Mouse (Mus musculus) limb, embryonic 14.5 days (tissue): ENCODE measurements around the gene Cfap65. TPM values are rescaled to one million over a fixed set of nuclear protein-coding genes. Genes with fewer than 3 reads are reported as not detected.

ENCODE experiments used
- ATAC-seq: fragments of 200-750 bp; cut with Nextera tagmentation; 2 replicates; pipeline ENCODE4 v1.8.0; 2017; ENCODE audit warnings: low read depth, moderate number of reproducible peaks, moderate TSS enrichment; ENCODE audit not compliant: low FRiP score
- DNase-seq: peaks from one replicate; pipeline ENCODE4 v3.0.0-alpha.2; 2015; ENCODE audit warnings: low spot score
- H3K27ac ChIP-seq: fragments of 300-500 bp; sonication (generic); replicated peaks from 2 replicates; pipeline ENCODE4 v1.5.1; 2014; ENCODE audit warnings: low read depth, mild to moderate bottlenecking, low read length, moderate library complexity, mixed read lengths
- H3K27me3 ChIP-seq: fragments of 300-500 bp; sonication (generic); 2 replicates; pipeline ENCODE4 v1.6.1; 2014; ENCODE audit warnings: low read length, mixed read lengths; ENCODE audit not compliant: control insufficient read depth, insufficient read depth
- H3K36me3 ChIP-seq: fragments of 300-500 bp; sonication (generic); 2 replicates; pipeline ENCODE4 v1.6.1; 2014; ENCODE audit warnings: mild to moderate bottlenecking, low read length, moderate library complexity, mixed read lengths; ENCODE audit not compliant: control insufficient read depth, insufficient read depth
- H3K4me1 ChIP-seq: fragments of 300-500 bp; sonication (generic); 2 replicates; pipeline ENCODE4 v1.6.1; 2014; ENCODE audit warnings: antibody characterized with exemption, low read length, mixed read lengths; ENCODE audit not compliant: control insufficient read depth, insufficient read depth
- H3K4me2 ChIP-seq: fragments of 300-500 bp; sonication (generic); replicated peaks from 2 replicates; pipeline ENCODE4 v1.6.1; 2014; ENCODE audit warnings: low read depth, mild to moderate bottlenecking, low read length, moderate library complexity; ENCODE audit not compliant: severe bottlenecking
- H3K4me3 ChIP-seq: fragments of 300-500 bp; sonication (generic); replicated peaks from 2 replicates; pipeline ENCODE4 v1.5.1; 2014; ENCODE audit warnings: low read length
- H3K9ac ChIP-seq: fragments of 300-500 bp; sonication (generic); 2 replicates; pipeline ENCODE4 v1.6.1; 2014; ENCODE audit warnings: mild to moderate bottlenecking, low read depth, low read length, moderate library complexity; ENCODE audit not compliant: severe bottlenecking
- H3K9me3 ChIP-seq: fragments of 300-500 bp; sonication (generic); 2 replicates; pipeline ENCODE4 v1.6.1; 2016; ENCODE audit warnings: low read length; ENCODE audit not compliant: control insufficient read depth
- POLR2A ChIP-seq: fragments of 200-500 bp; IDR thresholded peaks from 2 replicates; pipeline ENCODE4 v1.8.0; 2012; ENCODE audit warnings: inconsistent platforms, mild to moderate bottlenecking, moderate library complexity, borderline replicate concordance; ENCODE audit not compliant: insufficient read depth, insufficient read length; ENCODE audit errors: extremely low read depth
- WGBS: fragments of 180-500 bp; shearing (Covaris S2); extraction: QIAGEN DNeasy Blood & Tissue Kit; methylation state at CpG from one replicate; pipeline ENCODE4 v1.1.7; 2014; 5-methylcytosine and 5-hydroxymethylcytosine counted together
- polyA plus RNA-seq, 2 experiments: library from polyadenylated mRNA; depleted of rRNA in 1 of 2; stranded (reverse) in 1 of 2; unstranded in 1 of 2; fragments of >200 nt; fragmentation: Nextera tagmentation in 1 of 2; extraction: Ambion mirVana in 1 of 2; gene quantifications; 2 replicates each; pipeline versions ENCODE4 v1.2.1 to v1.2.3; 2012 to 2014

Gene Cfap65
- polyA plus RNA-seq, 2 experiments: not detected

- Histone ChIP-seq H3K9me3 (no peaks in the 10 kb centered on the region), H3K9ac (no peak overlapping the region), H3K4me2 (peak overlapping the region; percentile 29; the same call in 1 of the 2 replicates), H3K4me1 (peaks cover 8% of the 10 kb centered on the region), H3K4me3 (peak overlapping the region; percentile 40), H3K27ac (no peak overlapping the region), H3K36me3 (no peaks in the 10 kb centered on the region), H3K27me3 (peaks cover 92% of the 10 kb centered on the region)
- DNase-seq: peak; percentile 35
- no peak for TF ChIP-seq POLR2A
- ATAC-seq: 0 out of 2 replicates have a peak, but pooled peaks have one; percentile 20
- WGBS: 1% methylated on average over 20 of the region's 20 CpGs
Observed at GRCm38 (mm10) chr1:74948784-74949665, 13.6 kb upstream of the Cfap65 start.

GRCm38 (mm10) chr1:74947986-74948670, 12.7 kb upstream of the Cfap65 start:
- no peak for DNase-seq
- 3% methylated on average over 34 of the region's 41 CpGs for WGBS

GRCm38 (mm10) chr1:74941651-74942360, 6.4 kb upstream of the Cfap65 start:
- 61% methylated on average over 12 of the region's 12 CpGs for WGBS
- Histone ChIP-seq H3K4me3 (no peak overlapping the region), H3K9me3 (no peaks in the 10 kb centered on the region), H3K4me2 (no peak overlapping the region), H3K9ac (no peak overlapping the region), H3K36me3 (no peaks in the 10 kb centered on the region), H3K4me1 (no peaks in the 10 kb centered on the region), H3K27ac (no peak overlapping the region), H3K27me3 (peaks cover 19% of the 10 kb centered on the region)
- TF ChIP-seq POLR2A: no peak
- ATAC-seq: no peak
- DNase-seq: no peak

More at GRCm38 (mm10) chr1:74947986-74948670, 12.7 kb upstream of the Cfap65 start:
- Histone ChIP-seq H3K4me1 (peaks cover 8% of the 10 kb centered on the region), H3K27ac (no peak overlapping the region), H3K27me3 (peaks cover 83% of the 10 kb centered on the region), H3K9ac (no peak overlapping the region), H3K4me2 (peak overlapping the region; percentile 29; the same call in 1 of the 2 replicates), H3K4me3 (peak overlapping the region; percentile 21), H3K9me3 (no peaks in the 10 kb centered on the region), H3K36me3 (no peaks in the 10 kb centered on the region)
- no peak for ATAC-seq
- TF ChIP-seq POLR2A: no peak

- Histone ChIP-seq H3K27ac (no peak overlapping the region), H3K27me3 (peaks cover 4% of the 10 kb centered on the region; the same call in 1 of the 2 replicates), H3K4me1 (no peaks in the 10 kb centered on the region), H3K9me3 (no peaks in the 10 kb centered on the region), H3K4me2 (no peak overlapping the region), H3K9ac (no peak overlapping the region), H3K4me3 (no peak overlapping the region), H3K36me3 (no peaks in the 10 kb centered on the region)
- TF ChIP-seq POLR2A: no peak
- WGBS: 0% methylated on average over 3 of the region's 3 CpGs
- DNase-seq (no peak), ATAC-seq (no peak)
Observed at GRCm38 (mm10) chr1:74939762-74940161, 4.4 kb upstream of the Cfap65 start.

- TF ChIP-seq POLR2A: no peak
- DNase-seq: no peak
- no peaks in the 10 kb centered on the region for H3K9me3 ChIP-seq
- 41% methylated on average over 12 of the region's 12 CpGs for WGBS
- H3K9ac ChIP-seq: no peak overlapping the region
- no peak overlapping the region for H3K4me2 ChIP-seq
- H3K4me3 ChIP-seq: no peak overlapping the region
- no peaks in the 10 kb centered on the region for H3K36me3 ChIP-seq
- no peak for ATAC-seq
- no peak overlapping the region for H3K27ac ChIP-seq
- peaks cover 9% of the 10 kb centered on the region; the same call in 1 of the 2 replicates for H3K27me3 ChIP-seq
- no peaks in the 10 kb centered on the region for H3K4me1 ChIP-seq
Observed at GRCm38 (mm10) chr1:74936221-74936830, 927 bp upstream of the Cfap65 start.
